Mouse (Mus musculus): ENCODE measurements around the gene Ccdc130. TPM values are rescaled to one million over a fixed set of nuclear protein-coding genes. Genes with fewer than 3 reads are reported as not detected.

Gene Ccdc130
- polyA plus RNA-seq, 1 experiment from 2014 or later: 23.3 TPM

- WGBS: 76% methylated on average over 10 of the region's 10 CpGs
- ATAC-seq (ENCODE audit: low FRiP score): no peak
Measured at GRCm38 (mm10) chr8:84280777-84281176, 10.6 kb upstream of the Ccdc130 start.

DNA sequence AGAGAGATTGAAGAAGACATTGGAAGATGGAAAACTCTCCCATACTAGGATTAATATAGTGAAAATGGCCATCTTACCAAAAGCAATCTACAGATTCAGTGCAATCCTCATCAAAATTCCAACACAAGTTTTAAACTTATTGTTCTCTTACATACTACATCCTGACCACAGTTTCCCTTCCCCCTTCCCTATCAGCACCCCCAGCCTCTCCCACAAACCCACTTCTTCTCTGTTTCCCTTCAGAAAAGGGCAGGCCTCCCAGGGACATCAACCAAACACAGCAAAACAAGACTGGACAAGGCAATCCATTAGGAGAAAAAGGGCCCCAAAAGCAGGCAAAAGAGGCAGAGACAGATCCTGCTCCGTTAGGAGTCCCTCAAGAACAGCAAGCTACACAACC lies 6.3 kb upstream of the Ccdc130 start:
- H3K9me3 ChIP-seq (ENCODE audit: control insufficient read depth, low read length): no peaks in the 10 kb centered on the region
- no peak overlapping the region for H3K9ac ChIP-seq (ENCODE audit: low read length)
- 53% methylated on average over 1 of the region's 1 CpGs for WGBS
- H3K4me3 ChIP-seq (ENCODE audit: low read depth, low read length): no peak overlapping the region
- no peak for DNase-seq (ENCODE audit: low spot score, missing footprints)
- H3K27ac ChIP-seq (ENCODE audit: low read depth, low read length): no peak overlapping the region
- H3K36me3 ChIP-seq (ENCODE audit: control insufficient read depth, insufficient read depth, low read length): no peaks in the 10 kb centered on the region
- no peaks in the 10 kb centered on the region for H3K4me1 ChIP-seq (ENCODE audit: control insufficient read depth, insufficient read depth, low read length)
- no peak overlapping the region for H3K4me2 ChIP-seq
- no peak for ATAC-seq (ENCODE audit: low FRiP score)
- H3K27me3 ChIP-seq (ENCODE audit: control insufficient read depth, insufficient read depth, low read length): no peaks in the 10 kb centered on the region

More at GRCm38 (mm10) chr8:84280777-84281176, 10.6 kb upstream of the Ccdc130 start:
- no peaks in the 10 kb centered on the region for H3K9me3 ChIP-seq (ENCODE audit: control insufficient read depth, low read length)
- no peak overlapping the region for H3K27ac ChIP-seq (ENCODE audit: low read depth, low read length)
- no peaks in the 10 kb centered on the region for H3K36me3 ChIP-seq (ENCODE audit: control insufficient read depth, insufficient read depth, low read length)
- no peak overlapping the region for H3K4me2 ChIP-seq
- H3K9ac ChIP-seq (ENCODE audit: low read length): no peak overlapping the region
- DNase-seq (ENCODE audit: low spot score, missing footprints): no peak
- H3K4me3 ChIP-seq (ENCODE audit: low read depth, low read length): no peak overlapping the region
- H3K4me1 ChIP-seq (ENCODE audit: control insufficient read depth, insufficient read depth, low read length): no peaks in the 10 kb centered on the region
- no peaks in the 10 kb centered on the region for H3K27me3 ChIP-seq (ENCODE audit: control insufficient read depth, insufficient read depth, low read length)

GRCm38 (mm10) chr8:84273968-84274367 lies 3.8 kb upstream of the Ccdc130 start:
- peaks cover 5% of the 10 kb centered on the region for H3K4me1 ChIP-seq (ENCODE audit: control insufficient read depth, insufficient read depth, low read length)
- H3K27ac ChIP-seq (ENCODE audit: low read depth, low read length): no peak overlapping the region
- DNase-seq (ENCODE audit: low spot score, missing footprints) (no peak), ATAC-seq (ENCODE audit: low FRiP score) (no peak)
- no peaks in the 10 kb centered on the region for H3K27me3 ChIP-seq (ENCODE audit: control insufficient read depth, insufficient read depth, low read length)
- no peak overlapping the region for H3K4me2 ChIP-seq
- no peaks in the 10 kb centered on the region for H3K36me3 ChIP-seq (ENCODE audit: control insufficient read depth, insufficient read depth, low read length)
- no peaks in the 10 kb centered on the region for H3K9me3 ChIP-seq (ENCODE audit: control insufficient read depth, low read length)
- no peak overlapping the region for H3K9ac ChIP-seq (ENCODE audit: low read length)
- 86% methylated on average over 3 of the region's 3 CpGs for WGBS
- H3K4me3 ChIP-seq (ENCODE audit: low read depth, low read length): no peak overlapping the region

DNA sequence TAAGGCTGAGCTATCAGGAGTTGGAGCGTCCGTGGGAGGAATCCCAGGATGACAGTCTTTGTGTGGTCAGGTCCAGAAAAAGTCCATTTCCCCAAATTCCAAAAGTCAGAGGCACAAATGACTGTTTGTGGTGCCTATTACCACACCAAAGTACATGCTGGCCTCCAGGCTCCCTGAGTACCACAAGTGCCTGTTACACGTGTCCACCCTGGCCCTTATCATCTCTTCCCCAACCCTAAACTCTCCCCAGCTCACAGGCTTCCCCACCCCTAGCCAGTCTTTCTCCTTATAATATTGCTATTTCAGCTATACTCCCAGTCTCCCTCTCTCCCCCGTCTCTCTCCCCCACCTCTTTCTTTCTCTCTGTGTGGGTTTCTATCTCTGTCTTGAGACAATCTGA lies 2.1 kb upstream of the Ccdc130 start:
- Histone ChIP-seq H3K9ac (ENCODE audit: low read length) (no peak overlapping the region), H3K27ac (ENCODE audit: low read depth, low read length) (no peak overlapping the region), H3K4me2 (no peak overlapping the region), H3K36me3 (ENCODE audit: control insufficient read depth, insufficient read depth, low read length) (no peaks in the 10 kb centered on the region), H3K4me3 (ENCODE audit: low read depth, low read length) (no peak overlapping the region), H3K4me1 (ENCODE audit: control insufficient read depth, insufficient read depth, low read length) (peaks cover 5% of the 10 kb centered on the region), H3K27me3 (ENCODE audit: control insufficient read depth, insufficient read depth, low read length) (no peaks in the 10 kb centered on the region), H3K9me3 (ENCODE audit: control insufficient read depth, low read length) (no peaks in the 10 kb centered on the region)
- 86% methylated on average over 4 of the region's 4 CpGs for WGBS
- ATAC-seq (ENCODE audit: low FRiP score) (no peak), DNase-seq (ENCODE audit: low spot score, missing footprints) (no peak)

- no peak overlapping the region for H3K4me3 ChIP-seq (ENCODE audit: low read depth, low read length)
- H3K9ac ChIP-seq (ENCODE audit: low read length): no peak overlapping the region
- H3K4me2 ChIP-seq: no peak overlapping the region
- H3K4me1 ChIP-seq (ENCODE audit: control insufficient read depth, insufficient read depth, low read length): peaks cover 11% of the 10 kb centered on the region
- WGBS: 93% methylated on average over 4 of the region's 4 CpGs
- H3K9me3 ChIP-seq (ENCODE audit: control insufficient read depth, low read length): no peaks in the 10 kb centered on the region
- H3K27ac ChIP-seq (ENCODE audit: low read depth, low read length): no peak overlapping the region
- H3K36me3 ChIP-seq (ENCODE audit: control insufficient read depth, insufficient read depth, low read length): peaks cover 15% of the 10 kb centered on the region
- DNase-seq (ENCODE audit: low spot score, missing footprints) (no peak), ATAC-seq (ENCODE audit: low FRiP score) (no peak)
- no peaks in the 10 kb centered on the region for H3K27me3 ChIP-seq (ENCODE audit: control insufficient read depth, insufficient read depth, low read length)
Measured at GRCm38 (mm10) chr8:84261098-84261497, 9.1 kb downstream of the Ccdc130 start.

DNA sequence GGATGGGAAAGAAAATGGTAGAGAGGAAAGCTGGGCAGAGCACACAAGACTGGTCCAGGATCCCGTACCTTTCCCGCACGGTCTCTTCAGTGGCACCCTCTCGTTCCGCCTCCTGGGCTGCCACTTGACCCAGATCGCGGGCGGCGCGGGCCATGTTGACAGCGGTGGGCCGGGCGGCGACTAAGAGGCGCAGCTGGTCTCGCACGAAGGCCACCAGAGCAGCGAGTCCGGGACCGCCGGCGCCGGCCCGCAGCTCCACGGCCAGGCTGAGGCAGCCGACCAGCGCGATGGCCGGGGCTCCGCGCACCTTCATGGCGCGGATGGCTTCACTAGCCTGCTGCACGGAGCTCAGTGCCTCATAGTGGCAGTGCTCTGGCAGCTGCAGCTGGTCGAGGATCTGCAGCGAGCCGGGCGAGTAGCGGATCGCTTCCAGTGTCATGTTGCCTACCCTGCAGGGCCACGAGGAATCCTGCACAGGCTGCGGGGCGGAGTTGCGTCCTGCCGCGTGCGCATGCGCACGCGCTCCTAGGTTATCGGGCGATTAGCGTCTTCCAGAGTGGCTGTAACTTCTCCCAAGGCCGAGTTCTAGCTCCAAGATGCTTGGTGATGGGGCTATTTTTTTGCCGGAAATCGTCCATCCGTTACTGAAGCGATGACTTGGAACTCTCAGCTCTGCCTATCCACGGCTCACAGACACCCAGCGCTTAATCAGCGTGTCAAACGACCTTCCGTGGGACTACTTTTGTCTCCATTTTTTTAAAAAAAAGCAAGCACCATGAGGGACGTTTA lies 13.2 kb downstream of the Ccdc130 start, which contains the start of gene Mri1:
Mri1 (minus strand) TSS at position 505 of the 789 bp plus-strand sequence.
- Histone ChIP-seq H3K27ac (ENCODE audit: low read depth, low read length) (peak within 1 kb of the TSS; percentile 66), H3K36me3 (ENCODE audit: control insufficient read depth, insufficient read depth, low read length) (peaks cover 27% of the 10 kb centered on the region), H3K4me3 (ENCODE audit: low read depth, low read length) (peak within 1 kb of the TSS; percentile 62), H3K27me3 (ENCODE audit: control insufficient read depth, insufficient read depth, low read length) (no peaks in the 10 kb centered on the region), H3K9me3 (ENCODE audit: control insufficient read depth, low read length) (no peaks in the 10 kb centered on the region), H3K9ac (ENCODE audit: low read length) (peak within 1 kb of the TSS; percentile 85), H3K4me2 (peak within 1 kb of the TSS; percentile 97), H3K4me1 (ENCODE audit: control insufficient read depth, insufficient read depth, low read length) (peaks cover 13% of the 10 kb centered on the region)
- DNase-seq (ENCODE audit: low spot score, missing footprints) (peak; percentile 99), ATAC-seq (ENCODE audit: low FRiP score) (peak; percentile 85)
- WGBS: under 1% methylated on average over 64 of the region's 64 CpGs

GRCm38 (mm10) chr8:84256458-84256821 lies 13.7 kb downstream of the Ccdc130 start:
- peaks cover 30% of the 10 kb centered on the region for H3K36me3 ChIP-seq (ENCODE audit: control insufficient read depth, insufficient read depth, low read length)
- DNase-seq (ENCODE audit: low spot score, missing footprints): peak; percentile 96

DNA sequence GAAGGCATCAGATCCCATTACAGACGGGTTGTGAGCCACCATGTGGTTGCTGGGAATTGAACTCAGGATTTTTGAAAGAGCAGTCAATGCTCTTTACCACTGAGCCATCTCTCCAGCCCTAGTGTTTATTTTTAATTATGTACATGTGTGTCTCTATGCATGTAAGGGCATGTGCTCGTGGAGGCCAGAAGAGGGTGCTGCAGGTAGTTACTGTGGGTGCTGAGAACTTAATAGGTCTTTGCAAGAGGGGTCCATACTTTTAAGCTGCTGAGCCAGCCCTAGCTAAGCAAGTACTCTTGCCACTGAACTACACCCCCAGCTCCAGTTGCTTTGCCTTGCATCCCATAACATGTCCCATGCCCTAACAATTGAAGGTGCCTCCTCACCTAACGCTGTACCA lies 14.3 kb downstream of the Ccdc130 start:
- Histone ChIP-seq H3K27me3 (ENCODE audit: control insufficient read depth, insufficient read depth, low read length) (no peaks in the 10 kb centered on the region), H3K27ac (ENCODE audit: low read depth, low read length) (no peak overlapping the region), H3K4me1 (ENCODE audit: control insufficient read depth, insufficient read depth, low read length) (peaks cover 13% of the 10 kb centered on the region), H3K4me3 (ENCODE audit: low read depth, low read length) (peak overlapping the region; percentile 62), H3K4me2 (peak overlapping the region; percentile 97), H3K36me3 (ENCODE audit: control insufficient read depth, insufficient read depth, low read length) (peaks cover 27% of the 10 kb centered on the region), H3K9me3 (ENCODE audit: control insufficient read depth, low read length) (no peaks in the 10 kb centered on the region), H3K9ac (ENCODE audit: low read length) (peak overlapping the region; percentile 85)
- WGBS: 78% methylated on average over 3 of the region's 3 CpGs
- DNase-seq (ENCODE audit: low spot score, missing footprints) (no peak), ATAC-seq (ENCODE audit: low FRiP score) (no peak)

More at GRCm38 (mm10) chr8:84256458-84256821, 13.7 kb downstream of the Ccdc130 start:
- H3K27me3 ChIP-seq (ENCODE audit: control insufficient read depth, insufficient read depth, low read length): no peaks in the 10 kb centered on the region
- H3K27ac ChIP-seq (ENCODE audit: low read depth, low read length): peak overlapping the region; percentile 66; the same call in 1 of the 2 replicates
- peak overlapping the region; percentile 97 for H3K4me2 ChIP-seq
- peak overlapping the region; percentile 62 for H3K4me3 ChIP-seq (ENCODE audit: low read depth, low read length)
- H3K9ac ChIP-seq (ENCODE audit: low read length): peak overlapping the region; percentile 85
- no peaks in the 10 kb centered on the region for H3K9me3 ChIP-seq (ENCODE audit: control insufficient read depth, low read length)
- peaks cover 13% of the 10 kb centered on the region for H3K4me1 ChIP-seq (ENCODE audit: control insufficient read depth, insufficient read depth, low read length)
- ATAC-seq (ENCODE audit: low FRiP score): peak; percentile 28; the same call in 1 of the 2 replicates
- 13% methylated on average over 6 of the region's 6 CpGs for WGBS

All from midbrain, embryonic 11.5 days (tissue).